Mouse (Mus musculus): Measurements from ENCODE around the gene Mgll.

GRCm38 (mm10) chr6:88836178-88836819 lies 112.1 kb downstream of the Mgll start:
- no peak for TF ChIP-seq CTCF (IDR thresholded peaks at IDR 0.05; ENCODE audit: insufficient read depth, low read length)
- 0 out of 2 replicates have a peak, but pooled peaks have one; percentile 10 for TF ChIP-seq POLR2A (IDR thresholded peaks at IDR 0.05; ENCODE audit: borderline replicate concordance, extremely low read depth, low read depth, low read length)

All from lung, adult 2 months (tissue).